Mouse (Mus musculus) neural tube, embryonic 12.5 days (tissue): ENCODE data around the gene Aven. TPM values are rescaled to one million over a fixed set of nuclear protein-coding genes. Genes with fewer than 3 reads are reported as not detected.
A peak's percentile ranks its signal among the peaks of the same experiment; 100 is the strongest.
"Not testable (repeated sequence)": the region's sequence is repeated elsewhere in the genome, so short reads cannot be mapped to it uniquely, and the experiment has no call there.

Source experiments
- ATAC-seq: fragments of 200-750 bp; cut with Nextera tagmentation; 2 replicates; pipeline ENCODE4 v1.8.0; 2017; ENCODE audit warnings: low read depth, mild to moderate bottlenecking, moderate TSS enrichment, moderate library complexity; ENCODE audit not compliant: low FRiP score
- H3K27ac ChIP-seq: fragments of 300-500 bp; sonication (generic); 2 replicates; pipeline ENCODE4 v1.5.1; 2016
- H3K27me3 ChIP-seq: fragments of 300-500 bp; sonication (generic); replicated peaks from 2 replicates; pipeline ENCODE4 v1.6.1; 2016; ENCODE audit warnings: mild to moderate bottlenecking
- H3K36me3 ChIP-seq: fragments of 300-500 bp; sonication (generic); 2 replicates; pipeline ENCODE4 v1.6.1; 2016; ENCODE audit warnings: mild to moderate bottlenecking
- H3K4me1 ChIP-seq: fragments of 300-500 bp; sonication (generic); 2 replicates; pipeline ENCODE4 v1.6.1; 2016
- H3K4me2 ChIP-seq: fragments of 300-500 bp; sonication (generic); replicated peaks from 2 replicates; pipeline ENCODE4 v1.6.1; 2016; ENCODE audit warnings: mild to moderate bottlenecking
- H3K4me3 ChIP-seq: fragments of 300-500 bp; sonication (generic); 2 replicates; pipeline ENCODE4 v1.5.1; 2016
- H3K9ac ChIP-seq: fragments of 300-500 bp; sonication (generic); 2 replicates; pipeline ENCODE4 v1.6.1; 2016; ENCODE audit warnings: mild to moderate bottlenecking
- H3K9me3 ChIP-seq: fragments of 300-500 bp; sonication (generic); 2 replicates; pipeline ENCODE4 v1.6.1; 2016; ENCODE audit warnings: mild to moderate bottlenecking
- WGBS: fragments of 180-500 bp; shearing (Covaris S2); methylation state at CpG from one replicate; pipeline ENCODE4 v1.1.7; 2016; 5-methylcytosine and 5-hydroxymethylcytosine counted together
- polyA plus RNA-seq: library from polyadenylated mRNA; unstranded; fragments of >200 nt; fragmentation: Nextera tagmentation; extraction: Ambion mirVana; gene quantifications from 2 replicates; pipeline ENCODE4 v1.2.1, GENCODE M21; 2016

The Aven gene
- polyA plus RNA-seq = 8.5 and 10.7 TPM in 2 replicates

DNA sequence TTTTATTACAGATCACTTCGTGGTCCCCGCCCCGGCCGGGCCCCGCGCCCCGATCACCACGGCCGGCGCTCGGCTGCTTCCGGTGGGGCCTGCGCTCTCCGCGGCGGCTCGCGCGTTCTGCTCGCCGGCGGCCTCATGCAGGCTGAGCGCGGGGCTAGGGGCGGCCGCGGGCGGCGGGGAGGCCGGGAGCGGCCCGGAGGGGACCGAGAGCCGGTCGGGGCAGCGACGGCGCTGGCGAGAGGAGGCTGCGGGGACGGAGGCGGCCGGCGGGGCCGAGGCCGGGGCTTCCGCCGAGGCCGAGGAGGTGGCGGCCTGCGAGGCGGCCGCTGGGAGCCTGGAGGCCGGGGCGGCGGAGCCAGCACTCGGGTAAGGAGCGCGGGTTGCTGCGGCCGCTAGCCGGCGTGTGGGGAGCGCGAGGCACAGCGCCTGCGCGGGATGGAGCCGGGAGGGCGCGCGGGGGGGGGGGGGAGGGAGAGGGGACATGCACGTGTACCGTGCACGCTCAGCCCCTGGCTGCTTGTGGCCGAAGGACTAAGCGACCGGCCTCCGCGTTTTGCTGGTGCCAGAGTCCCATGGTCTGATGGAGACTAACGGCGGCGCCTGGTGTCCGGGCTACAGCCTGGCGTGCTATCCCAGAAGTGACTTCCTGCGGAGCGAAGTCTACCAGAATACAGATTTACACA lies at the start of gene Aven:
TSS of gene Aven (plus strand) at position 109 of the 683 bp plus-strand sequence.
- Histone ChIP-seq H3K36me3 (no peaks in the 10 kb centered on the region), H3K4me1 (peaks cover 16% of the 10 kb centered on the region; the same call in 1 of the 2 replicates), H3K27ac (peak within 1 kb of the TSS; percentile 94), H3K4me2 (peak within 1 kb of the TSS; percentile 72), H3K4me3 (peak within 1 kb of the TSS; percentile 71), H3K9me3 (no peaks in the 10 kb centered on the region), H3K9ac (peak within 1 kb of the TSS; percentile 94), H3K27me3 (no peaks in the 10 kb centered on the region)
- peak; percentile 96 for ATAC-seq
- under 1% methylated on average over 81 of the region's 87 CpGs for WGBS

DNA sequence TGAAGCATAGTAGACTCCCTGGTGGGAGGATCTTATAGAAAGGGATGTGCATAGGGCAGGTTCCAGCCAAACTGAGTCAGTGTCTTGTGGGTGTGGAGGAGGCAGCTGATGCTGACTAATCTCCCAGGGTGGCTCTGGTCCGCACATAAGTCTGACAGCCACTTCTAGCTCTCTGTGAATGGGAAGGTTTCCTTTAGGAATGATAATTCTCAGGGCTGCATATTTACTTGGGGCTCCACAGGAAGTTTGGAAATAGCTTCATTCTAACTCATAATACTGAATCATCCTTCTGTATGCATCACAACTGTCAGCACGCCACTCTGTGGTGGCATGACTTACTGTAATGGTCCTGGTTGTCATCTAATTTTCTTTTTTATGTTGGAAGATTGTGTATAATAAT lies 49.3 kb upstream of the Aven start:
- no peak for ATAC-seq
- no peaks in the 10 kb centered on the region for H3K9me3 ChIP-seq
- no peak overlapping the region for H3K4me3 ChIP-seq
- no peak overlapping the region for H3K27ac ChIP-seq
- no peaks in the 10 kb centered on the region for H3K36me3 ChIP-seq
- no peaks in the 10 kb centered on the region for H3K4me1 ChIP-seq
- H3K4me2 ChIP-seq = no peak overlapping the region
- no peak overlapping the region for H3K9ac ChIP-seq
- no peaks in the 10 kb centered on the region for H3K27me3 ChIP-seq
- WGBS = 76% methylated on average over 2 of the region's 2 CpGs

DNA sequence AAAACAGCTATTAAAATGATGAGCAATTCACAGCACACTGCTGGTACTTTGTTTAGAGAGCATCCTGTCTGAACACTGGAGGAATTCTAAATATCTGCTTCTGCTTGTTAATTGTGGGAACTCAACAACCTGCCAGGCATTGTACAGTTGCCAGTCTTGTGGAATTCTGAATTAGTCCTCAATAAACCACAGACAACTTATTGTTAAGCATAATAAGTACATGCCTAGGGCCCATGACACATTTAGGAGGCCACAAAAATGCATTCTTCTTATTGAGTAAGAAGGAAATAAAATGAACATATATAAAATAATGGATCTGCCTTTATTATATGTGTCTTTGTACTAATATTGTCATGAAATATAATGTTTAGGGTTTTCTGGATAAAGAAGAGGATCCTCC lies 47.3 kb upstream of the Aven start:
- Histone ChIP-seq H3K4me2 (no peak overlapping the region), H3K27ac (no peak overlapping the region), H3K36me3 (no peaks in the 10 kb centered on the region), H3K27me3 (no peaks in the 10 kb centered on the region), H3K4me1 (no peaks in the 10 kb centered on the region), H3K9ac (no peak overlapping the region), H3K4me3 (no peak overlapping the region), H3K9me3 (no peaks in the 10 kb centered on the region)
- ATAC-seq = no peak

- not testable (repeated sequence) for H3K27me3 ChIP-seq, H3K9me3 ChIP-seq, H3K36me3 ChIP-seq, H3K27ac ChIP-seq, H3K9ac ChIP-seq, H3K4me3 ChIP-seq, H3K4me1 ChIP-seq, ATAC-seq, H3K4me2 ChIP-seq
- 76% methylated on average over 4 of the region's 4 CpGs for WGBS
Observed at GRCm38 (mm10) chr2:112448046-112448445, 44.7 kb upstream of the Aven start.

GRCm38 (mm10) chr2:112448510-112449059 lies 44.2 kb upstream of the Aven start:
- no peak for ATAC-seq
- Histone ChIP-seq H3K9me3 (no peaks in the 10 kb centered on the region), H3K36me3 (no peaks in the 10 kb centered on the region), H3K27ac (no peak overlapping the region), H3K27me3 (no peaks in the 10 kb centered on the region), H3K4me1 (no peaks in the 10 kb centered on the region), H3K4me3 (no peak overlapping the region), H3K4me2 (no peak overlapping the region), H3K9ac (no peak overlapping the region)

DNA sequence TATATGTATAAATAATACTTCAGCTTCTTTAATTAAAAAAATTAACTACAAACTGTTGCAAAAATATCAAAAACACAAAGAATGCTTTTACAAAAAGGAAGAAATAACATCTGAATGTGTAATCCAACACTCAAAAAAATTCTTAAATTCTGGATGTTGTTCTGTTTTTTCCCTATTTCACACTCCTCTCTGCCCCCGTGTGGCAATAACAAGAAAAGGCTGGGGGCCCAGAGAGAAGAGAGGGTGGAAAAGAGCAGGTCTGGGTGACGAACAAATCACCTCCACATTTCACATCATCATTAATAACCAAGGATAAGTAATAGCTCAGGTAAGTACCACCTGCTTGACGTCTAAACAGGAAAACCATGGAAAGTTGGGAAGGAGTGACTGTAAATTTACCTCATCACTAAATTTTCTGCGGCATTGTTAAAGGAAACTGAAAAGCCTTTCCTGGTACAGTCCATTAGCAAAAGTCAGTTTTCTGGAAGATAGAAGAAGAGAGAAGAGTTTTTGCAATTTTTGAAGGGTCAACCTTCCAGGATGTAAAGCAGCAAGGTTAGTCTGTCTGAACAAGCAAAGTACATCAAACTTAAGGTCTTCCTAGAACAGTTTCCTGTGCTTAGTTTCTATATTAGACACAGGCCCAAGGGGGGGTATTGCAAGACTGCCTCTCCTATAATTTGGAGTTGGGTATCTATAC lies 43.0 kb upstream of the Aven start:
- ATAC-seq = no peak
- Histone ChIP-seq H3K36me3 (no peaks in the 10 kb centered on the region), H3K4me1 (no peaks in the 10 kb centered on the region), H3K4me2 (no peak overlapping the region), H3K4me3 (no peak overlapping the region), H3K27ac (no peak overlapping the region), H3K9me3 (no peaks in the 10 kb centered on the region), H3K9ac (no peak overlapping the region), H3K27me3 (no peaks in the 10 kb centered on the region)
- WGBS = 37% methylated on average over 4 of the region's 4 CpGs

DNA sequence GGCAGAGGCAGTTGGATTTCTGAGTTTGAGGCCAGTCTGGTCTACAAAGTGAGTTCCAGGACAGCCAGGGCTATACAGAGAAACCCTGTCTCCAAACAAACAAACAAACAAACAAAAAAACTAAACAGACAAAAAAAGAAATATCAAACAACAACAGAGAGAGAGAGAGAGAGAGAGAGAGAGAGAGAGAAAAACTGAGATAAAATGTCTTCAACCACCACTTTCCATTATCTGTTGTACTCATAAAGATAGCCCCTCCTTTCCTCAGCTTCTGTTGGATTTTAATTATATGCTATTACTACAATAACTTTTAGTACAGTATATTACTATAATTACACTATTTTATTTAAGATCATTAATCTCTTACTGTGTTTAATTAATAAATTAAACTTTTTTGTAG lies 40.3 kb upstream of the Aven start:
- H3K9me3 ChIP-seq, H3K4me2 ChIP-seq, H3K36me3 ChIP-seq, H3K9ac ChIP-seq, ATAC-seq, H3K4me3 ChIP-seq, H3K27me3 ChIP-seq, H3K4me1 ChIP-seq, H3K27ac ChIP-seq: not testable (repeated sequence)

GRCm38 (mm10) chr2:112454125-112454861 lies 38.5 kb upstream of the Aven start:
- H3K27ac ChIP-seq = no peak overlapping the region
- no peak; the same call in 1 of the 2 replicates for ATAC-seq

GRCm38 (mm10) chr2:112454862-112455564 lies 37.8 kb upstream of the Aven start, which contains the start of gene Emc7:
Gene Emc7, plus strand, starts transcription at chr2:112454997.
- WGBS = under 1% methylated on average over 49 of the region's 49 CpGs
- peaks cover 8% of the 10 kb centered on the region for H3K4me1 ChIP-seq

More at GRCm38 (mm10) chr2:112454125-112454861, 38.5 kb upstream of the Aven start:
- Histone ChIP-seq H3K36me3 (no peaks in the 10 kb centered on the region), H3K4me1 (peaks cover 8% of the 10 kb centered on the region), H3K4me3 (peak overlapping the region; percentile 84), H3K9me3 (no peaks in the 10 kb centered on the region), H3K9ac (peak overlapping the region; percentile 85), H3K4me2 (peak overlapping the region; percentile 73), H3K27me3 (no peaks in the 10 kb centered on the region)
- 32% methylated on average over 17 of the region's 17 CpGs for WGBS

GRCm38 (mm10) chr2:112460557-112460956 lies 32.2 kb upstream of the Aven start:
- H3K36me3 ChIP-seq = peaks cover 24% of the 10 kb centered on the region
- no peak overlapping the region for H3K27ac ChIP-seq
- H3K4me3 ChIP-seq = no peak overlapping the region
- no peak overlapping the region for H3K9ac ChIP-seq
- no peaks in the 10 kb centered on the region for H3K9me3 ChIP-seq
- ATAC-seq = no peak
- peaks cover 6% of the 10 kb centered on the region for H3K4me1 ChIP-seq
- no peaks in the 10 kb centered on the region for H3K27me3 ChIP-seq
- no peak overlapping the region for H3K4me2 ChIP-seq
- WGBS = 93% methylated on average over 3 of the region's 3 CpGs

More at GRCm38 (mm10) chr2:112454862-112455564, 37.8 kb upstream of the Aven start, which contains the start of gene Emc7:
- H3K27ac ChIP-seq = peak within 1 kb of the TSS; percentile 60; the same call in 1 of the 2 replicates
- peak within 1 kb of the TSS; percentile 85 for H3K9ac ChIP-seq
- H3K36me3 ChIP-seq = peaks cover 2% of the 10 kb centered on the region; the same call in 1 of the 2 replicates
- peak within 1 kb of the TSS; percentile 84 for H3K4me3 ChIP-seq
- H3K9me3 ChIP-seq = no peaks in the 10 kb centered on the region
- no peaks in the 10 kb centered on the region for H3K27me3 ChIP-seq
- peak within 1 kb of the TSS; percentile 73 for H3K4me2 ChIP-seq
- ATAC-seq = peak; percentile 97

DNA sequence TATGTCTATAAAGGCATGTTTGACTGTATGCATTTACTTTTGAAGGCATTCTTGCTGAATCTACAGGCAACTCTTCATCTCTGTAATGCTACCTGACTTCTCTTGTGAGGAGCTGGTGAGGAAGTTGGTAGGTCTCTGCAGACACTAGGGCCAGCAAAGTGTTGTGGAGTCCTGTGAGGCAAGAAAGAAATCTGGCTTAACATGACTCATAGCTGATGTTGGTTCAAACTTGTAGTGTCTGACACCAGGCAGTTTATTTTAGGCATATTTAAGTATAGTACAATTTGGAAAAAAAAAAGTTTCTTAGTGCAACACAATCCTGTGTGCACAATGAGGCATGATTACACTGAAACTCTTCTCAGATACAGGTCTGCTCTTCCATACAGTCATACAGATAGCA lies 23.2 kb upstream of the Aven start:
- H3K4me3 ChIP-seq = no peak overlapping the region
- H3K9me3 ChIP-seq = no peaks in the 10 kb centered on the region
- no peaks in the 10 kb centered on the region for H3K4me1 ChIP-seq
- no peaks in the 10 kb centered on the region for H3K27me3 ChIP-seq
- no peak overlapping the region for H3K4me2 ChIP-seq
- H3K9ac ChIP-seq = no peak overlapping the region
- H3K36me3 ChIP-seq = peaks cover 33% of the 10 kb centered on the region
- ATAC-seq = no peak
- no peak overlapping the region for H3K27ac ChIP-seq
